Mouse (Mus musculus) megakaryocyte, embryonic 14.5 days (primary cell): ENCODE results near the gene Cmtm8.

Source experiments
- FLI1 ChIP-seq: IDR thresholded peaks from 2 replicates; pipeline ENCODE4 v1.6.1; 2012; ENCODE audit warnings: low read length, inconsistent platforms, mixed read lengths
- GATA1 ChIP-seq: IDR thresholded peaks from 3 replicates; pipeline ENCODE4 v1.6.1; 2012; ENCODE audit warnings: mixed read lengths, low read length, inconsistent platforms, borderline replicate concordance

- no peak for TF ChIP-seq GATA1
- TF ChIP-seq FLI1 = no peak
Observed at GRCm38 (mm10) chr9:114747466-114747865, 96.5 kb downstream of the Cmtm8 start.
